Mouse (Mus musculus): ENCODE results near the gene Cd300lb.

The Cd300lb gene

DNA sequence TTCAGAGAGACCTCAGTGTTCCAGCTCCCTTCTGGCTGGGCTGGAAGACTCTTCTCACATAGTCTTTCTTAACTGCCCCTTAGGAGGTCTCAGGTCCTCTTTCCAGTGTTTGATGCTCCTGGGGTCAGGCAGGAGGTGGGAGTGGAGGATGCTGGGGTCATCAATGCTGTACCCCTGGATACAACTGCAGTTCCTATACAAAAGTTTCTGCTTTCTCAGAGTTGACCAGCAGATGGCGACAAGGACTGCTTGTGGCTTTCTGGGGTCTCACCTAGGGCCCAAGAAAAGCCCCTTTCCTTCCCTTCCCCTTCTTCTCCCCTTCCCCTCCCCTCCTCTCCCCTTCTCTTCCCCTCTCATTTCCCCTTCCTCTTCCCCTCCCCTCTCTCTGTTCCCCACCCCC lies 53.6 kb downstream of the Cd300lb start:
- peak in 1 of 2 experiments; percentile 44 for DNase-seq

DNA sequence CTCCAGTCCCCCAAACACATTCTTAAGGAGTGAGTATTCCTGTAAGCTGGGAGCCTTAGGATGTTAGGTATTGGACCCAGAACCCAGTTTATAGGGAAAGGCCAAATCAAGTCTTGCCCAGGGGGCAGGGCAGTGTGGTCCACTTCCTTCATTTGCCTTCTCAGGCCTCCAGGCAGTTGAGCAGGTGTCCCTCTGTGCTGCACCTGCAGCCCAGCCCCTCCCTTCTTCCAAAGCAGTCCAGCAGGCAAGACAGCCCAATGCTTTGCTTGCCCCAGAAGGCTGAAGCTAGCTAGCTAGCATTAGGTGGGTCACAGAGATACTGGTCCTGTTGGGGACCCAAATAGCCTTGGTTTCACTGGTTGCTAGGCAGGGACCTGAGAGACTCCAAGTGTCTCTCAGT lies 54.0 kb downstream of the Cd300lb start:
- DNase-seq, result no peak

DNA sequence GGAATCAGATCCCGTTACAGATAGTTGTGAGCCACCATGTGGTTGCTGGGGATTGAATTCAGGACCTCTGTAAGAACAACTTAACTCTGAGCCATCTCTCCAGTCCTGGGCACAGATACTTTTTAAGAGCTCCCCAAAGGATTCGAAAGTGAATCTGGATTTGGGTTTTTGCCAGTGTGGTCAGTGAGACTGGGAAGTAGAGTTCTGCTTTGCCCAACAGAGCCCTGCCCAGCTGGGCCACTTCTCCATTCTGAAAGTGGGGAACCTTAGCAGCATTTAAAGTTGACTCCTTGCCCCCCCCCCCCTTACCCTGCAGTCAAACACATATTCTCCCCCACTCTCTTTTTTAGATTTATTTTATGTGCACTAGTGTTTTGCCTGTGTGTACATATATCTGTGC lies 54.5 kb downstream of the Cd300lb start:
- DNase-seq, result no peak

DNA sequence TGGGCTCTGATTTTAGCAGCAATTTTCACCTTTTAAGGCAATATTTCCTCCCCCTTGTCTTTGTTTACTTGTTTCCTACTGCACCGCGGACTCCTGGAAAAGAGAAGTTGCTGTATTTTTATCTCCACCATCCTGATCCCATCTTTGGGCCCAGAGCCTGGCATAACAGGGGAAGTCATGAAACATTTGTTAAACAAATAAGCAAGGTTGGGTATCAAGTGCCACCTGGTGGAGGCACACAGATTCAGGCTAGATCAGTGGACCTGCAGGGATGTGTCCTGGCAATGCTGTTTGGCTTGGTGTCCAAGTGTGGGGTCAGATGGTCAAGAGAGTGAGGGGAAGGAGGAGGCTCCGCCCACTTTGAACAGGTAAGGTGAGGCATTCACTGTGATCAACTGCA lies 57.0 kb downstream of the Cd300lb start:
- DNase-seq, result peak; percentile 80 to 87

DNA sequence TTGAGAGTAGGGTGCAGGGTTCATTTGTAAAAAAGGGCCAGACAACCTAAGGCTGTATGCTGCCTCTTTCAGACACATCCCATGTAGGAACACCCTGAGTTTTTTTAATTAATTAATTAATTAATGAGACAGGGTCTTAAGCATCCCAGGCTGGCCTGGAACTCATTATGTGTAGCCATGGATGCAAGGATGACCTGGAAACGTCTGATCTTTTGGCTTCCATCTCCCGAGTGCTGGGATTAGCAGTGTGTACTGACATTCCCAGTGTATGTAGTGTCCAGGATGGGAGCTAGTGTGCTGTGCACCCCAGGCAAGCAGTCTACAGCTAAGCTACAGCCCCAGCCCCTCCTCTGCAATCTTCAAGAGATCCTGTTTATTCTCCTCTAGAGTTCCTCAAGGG lies 57.6 kb downstream of the Cd300lb start:
- no peak for DNase-seq

DNA sequence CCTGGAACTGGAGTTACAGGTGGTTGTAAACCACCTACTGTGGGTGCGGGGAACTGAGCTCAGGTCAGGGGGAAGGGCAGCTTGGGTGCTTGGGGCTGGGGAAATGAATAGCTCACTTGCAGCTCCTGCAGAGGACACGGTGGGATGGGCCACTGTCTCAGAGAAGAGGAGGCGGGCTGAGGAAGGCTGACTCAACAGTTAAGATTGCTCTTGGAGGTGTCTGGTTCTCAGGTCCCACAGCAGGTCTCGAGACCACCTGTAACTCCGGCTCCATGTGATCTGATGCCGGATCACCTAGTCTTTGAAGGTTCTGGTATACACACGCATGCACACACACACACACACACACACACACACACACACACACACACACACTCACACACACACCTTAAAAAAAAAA lies 58.0 kb downstream of the Cd300lb start:
- DNase-seq, result peak; percentile 67 to 75

DNA sequence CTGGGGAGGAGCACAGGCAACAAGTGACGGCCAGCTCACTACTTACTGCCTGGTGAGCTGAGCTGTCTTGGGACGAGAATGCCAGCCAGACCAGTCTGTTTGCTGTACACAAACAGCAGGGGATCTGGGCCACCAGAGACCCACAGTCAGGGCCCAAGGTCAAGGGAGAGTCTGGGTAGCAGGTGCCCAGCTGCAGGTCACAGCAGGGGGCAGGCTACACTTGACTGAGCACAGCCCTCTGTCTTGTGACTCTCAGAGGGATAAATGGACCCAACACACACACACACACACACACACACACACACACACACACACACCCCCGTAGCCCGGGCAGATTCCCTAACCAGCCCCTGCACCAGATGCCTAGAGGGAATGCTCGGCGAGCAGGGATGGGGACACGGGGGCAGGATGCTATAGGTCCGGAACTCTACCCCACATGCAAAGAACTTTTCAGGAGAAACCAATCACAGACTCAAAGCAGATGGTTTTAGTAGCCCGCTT lies 58.8 kb downstream of the Cd300lb start:
- DNase-seq, result peak; percentile 87 to 92

DNA sequence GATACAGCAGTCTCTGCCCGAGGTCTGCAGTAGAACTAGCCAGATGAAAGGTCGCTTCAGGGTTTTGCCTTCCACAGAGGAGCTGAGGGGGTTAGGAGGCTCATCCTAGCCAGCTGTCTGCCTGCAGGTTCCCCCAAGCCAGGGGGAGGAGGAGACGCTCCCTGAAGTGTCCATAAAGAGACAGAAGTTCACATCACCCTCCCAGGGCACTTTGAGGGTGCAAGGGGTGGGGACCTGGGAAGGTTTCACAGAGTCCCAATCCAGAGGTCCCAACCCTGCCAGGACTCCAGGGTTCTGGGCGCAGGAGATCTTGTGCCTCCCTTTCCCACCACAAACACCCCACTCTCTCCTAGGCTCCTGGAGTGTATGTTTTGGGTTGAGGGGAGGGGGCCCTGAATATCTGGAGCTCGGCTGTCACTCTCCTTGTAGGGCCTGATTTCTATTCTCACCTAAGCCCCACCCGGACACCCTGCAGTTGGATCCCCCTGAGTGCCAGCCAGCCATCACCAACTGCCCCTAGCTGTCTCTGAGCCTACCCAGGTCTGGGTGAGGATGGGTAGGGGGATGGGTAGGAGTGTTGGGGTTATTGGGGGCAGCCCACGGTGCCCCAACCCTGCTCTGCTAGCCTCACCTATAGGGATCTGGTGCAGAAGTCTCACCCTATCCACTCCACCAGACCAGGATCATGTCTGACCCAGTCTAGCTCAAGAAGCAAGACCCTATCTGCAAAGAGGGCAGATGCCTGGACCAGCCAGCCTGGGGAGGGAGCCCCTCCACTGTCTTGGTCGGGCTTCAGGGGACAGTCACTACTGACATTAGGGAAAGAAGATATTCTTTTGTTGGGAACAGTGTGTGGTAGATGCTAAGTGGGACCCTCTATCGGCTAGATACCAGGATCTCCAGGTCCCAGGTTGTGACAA lies 59.7 kb downstream of the Cd300lb start:
- no peak for DNase-seq

DNA sequence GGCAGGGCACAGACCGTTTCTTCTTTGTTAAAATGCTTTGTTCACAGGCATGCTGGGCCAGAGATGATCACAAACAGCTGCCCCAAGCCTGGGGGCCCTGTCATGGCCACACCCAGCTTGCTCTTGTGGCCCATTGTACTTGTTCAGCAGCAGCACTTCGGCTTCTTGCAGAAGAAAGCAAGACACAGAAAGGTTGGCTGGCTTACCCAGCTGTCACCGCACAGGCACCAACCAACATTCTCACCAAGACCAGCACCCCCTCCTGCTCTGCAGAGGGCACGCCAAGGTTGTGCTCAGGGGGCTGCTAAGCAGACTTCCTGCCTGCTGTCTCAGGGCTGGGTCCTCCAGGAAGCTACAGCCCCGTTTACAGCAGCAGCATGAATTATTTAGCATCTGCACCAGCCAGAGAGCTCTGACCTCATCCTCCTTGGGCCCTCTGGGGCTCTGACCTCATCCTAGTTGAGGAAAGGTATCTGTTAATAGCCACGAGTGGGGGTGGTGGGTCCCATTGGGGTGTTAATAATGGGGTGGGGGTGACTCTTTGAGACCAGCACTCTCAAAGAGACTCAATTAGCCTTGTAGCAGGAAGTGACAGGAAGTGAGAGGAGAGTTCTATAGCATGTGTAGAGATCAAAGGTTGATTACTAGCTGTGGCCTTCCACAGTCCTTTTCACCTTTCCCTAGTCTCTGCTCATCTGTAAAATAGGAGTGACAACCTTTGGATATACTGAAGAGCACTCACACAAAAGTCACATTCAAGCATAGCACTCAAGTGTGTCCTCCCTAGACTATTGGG lies 61.0 kb downstream of the Cd300lb start:
- no peak for DNase-seq
